Mouse (Mus musculus) ES-E14 (cell line): ENCODE measurements around the gene Mpo.

ENCODE experiments used
- CHD2 ChIP-seq: IDR thresholded peaks from 2 replicates; pipeline ENCODE4 v1.6.1; 2014; ENCODE audit warnings: mild to moderate bottlenecking, low read depth, low read length, inconsistent platforms
- HCFC1 ChIP-seq: IDR thresholded peaks from 2 replicates; pipeline ENCODE4 v1.6.1; 2012; ENCODE audit warnings: low read length, inconsistent platforms, borderline replicate concordance; ENCODE audit not compliant: insufficient read depth

- TF ChIP-seq CHD2 (no peak), HCFC1 (no peak)
These were observed 49.7 kb upstream of the Mpo start for GRCm38 (mm10) chr11:87743691-87744090.
